Mouse (Mus musculus): ENCODE results near the gene Zdhhc24.

DNA sequence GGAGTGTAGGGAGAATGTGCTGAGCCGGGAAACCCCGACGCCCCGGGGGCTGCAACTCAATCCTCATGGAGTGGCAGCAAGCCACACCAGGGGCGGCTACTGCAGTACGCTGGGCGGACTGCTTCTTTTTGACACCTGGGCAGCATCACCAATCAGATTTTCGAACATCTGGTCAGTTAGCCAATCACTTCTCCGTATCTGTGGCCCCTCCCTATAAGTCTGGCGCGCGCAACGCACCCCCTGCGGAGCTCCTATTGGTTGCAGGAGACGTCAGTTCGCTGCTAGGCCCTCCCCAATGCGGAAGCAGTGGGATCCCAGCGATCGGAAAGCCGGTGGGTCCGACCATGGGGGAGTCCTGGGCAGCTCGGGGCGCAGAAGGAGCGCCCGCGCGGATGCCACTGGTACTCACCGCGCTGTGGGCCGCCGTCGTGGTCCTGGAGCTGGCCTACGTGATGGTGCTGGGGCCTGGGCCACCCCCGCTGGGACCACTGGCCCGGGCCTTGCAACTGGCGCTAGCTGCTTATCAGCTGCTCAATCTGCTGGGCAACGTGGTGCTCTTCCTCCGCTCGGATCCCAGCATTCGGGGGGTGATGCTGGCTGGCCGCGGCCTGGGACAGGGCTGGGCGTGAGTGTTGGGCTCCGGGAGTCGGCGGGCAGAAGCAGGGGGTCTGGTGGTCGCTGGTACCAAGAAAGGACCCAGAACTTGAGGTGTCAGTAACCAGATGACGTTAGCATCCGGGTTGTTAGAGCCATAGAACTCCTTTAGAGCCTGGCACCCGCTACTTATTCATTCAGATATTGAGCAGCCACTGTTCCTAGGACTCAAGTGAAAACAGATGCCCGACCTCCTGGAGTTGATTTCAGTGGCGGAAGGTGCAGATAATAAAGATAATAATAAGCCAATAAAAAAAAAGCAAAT lies at the start of gene Zdhhc24:
- no peak for TF ChIP-seq CTCF (IDR thresholded peaks at IDR 0.05; ENCODE audit: low read depth, low read length)
- no peak for TF ChIP-seq EP300 (IDR thresholded peaks at IDR 0.05; ENCODE audit: insufficient read depth, low read depth, low read length)

Measured in ES-Bruce4 (cell line).